Mouse (Mus musculus): ENCODE measurements around the gene Hoxd3. TPM values are rescaled to one million over a fixed set of nuclear protein-coding genes. Genes with fewer than 3 reads are reported as not detected.

The Hoxd3 gene
- polyA plus RNA-seq, 1 experiment, result 5.7 TPM

DNA sequence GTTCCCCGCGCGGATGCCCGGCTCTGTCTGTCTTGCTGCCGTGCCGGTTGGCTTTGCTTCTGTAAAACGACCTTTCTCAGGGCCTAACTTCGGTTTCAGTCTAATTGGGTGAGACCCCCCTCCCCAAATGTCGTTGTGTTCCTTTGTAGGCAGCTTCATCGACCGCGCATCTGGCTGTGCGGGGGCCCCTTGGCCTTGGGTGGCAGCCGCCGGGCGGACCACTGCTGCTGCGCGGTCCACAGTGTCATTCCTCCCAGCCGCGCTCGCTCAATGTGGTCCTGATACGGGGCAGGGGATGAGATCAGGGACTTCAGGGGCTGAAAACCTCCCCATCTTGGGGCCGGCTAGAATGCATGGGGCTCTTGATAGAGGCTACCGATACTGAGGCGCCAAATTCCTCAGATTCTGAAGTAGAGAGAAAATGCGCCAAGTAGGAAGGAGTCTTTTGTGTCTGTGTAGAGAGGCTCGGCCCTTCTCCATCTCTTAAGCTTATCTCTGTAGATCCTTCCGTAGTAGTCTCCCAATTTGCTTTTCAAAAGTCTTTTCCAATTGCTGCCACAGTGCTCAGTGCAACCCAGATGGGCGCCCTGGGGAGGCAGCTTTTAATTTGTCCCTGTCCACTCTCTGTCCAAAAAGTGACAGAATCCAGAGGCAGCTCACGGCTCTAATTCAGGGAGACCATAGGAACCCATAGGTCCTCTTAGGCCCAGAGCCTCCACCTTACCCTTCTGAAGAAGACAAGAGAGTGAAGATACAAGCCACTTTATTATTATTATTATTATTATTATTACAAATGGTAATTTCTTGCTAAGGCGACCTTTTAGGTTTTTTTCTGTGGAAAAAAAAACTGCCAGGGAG, 23.8 kb upstream of the Hoxd3 start:
- Histone ChIP-seq H3K27ac (ENCODE audit: insufficient read depth, low read length) (no peak overlapping the region), H3K4me3 (replicated peaks; ENCODE audit: insufficient read depth, low read depth, low read length) (no peak overlapping the region), H3K27me3 (ENCODE audit: control insufficient read depth, insufficient read depth, low read length) (peaks cover 25% of the 10 kb centered on the region; the same call in 1 of the 2 replicates), H3K4me1 (ENCODE audit: control insufficient read depth, insufficient read depth, low read length) (no peaks in the 10 kb centered on the region)
- 2% methylated on average over 31 of the region's 31 CpGs for WGBS
- TF ChIP-seq POLR2A (IDR thresholded peaks at IDR 0.05; ENCODE audit: borderline replicate concordance, insufficient read depth, low read length), result no peak
- no peak for TF ChIP-seq CTCF (IDR thresholded peaks at IDR 0.05; ENCODE audit: borderline replicate concordance, insufficient read depth, low read depth, low read length)
- DNase-seq, result no peak

GRCm38 (mm10) chr2:74688795-74689573, 22.7 kb upstream of the Hoxd3 start:
- H3K27me3 ChIP-seq (ENCODE audit: control insufficient read depth, insufficient read depth, low read length), result peaks cover 22% of the 10 kb centered on the region; the same call in 1 of the 2 replicates
- WGBS, result 5% methylated on average over 12 of the region's 12 CpGs
- no peaks in the 10 kb centered on the region for H3K4me1 ChIP-seq (ENCODE audit: control insufficient read depth, insufficient read depth, low read length)
- no peak overlapping the region for H3K4me3 ChIP-seq (replicated peaks; ENCODE audit: insufficient read depth, low read depth, low read length)
- no peak for DNase-seq
- H3K27ac ChIP-seq (ENCODE audit: insufficient read depth, low read length), result no peak overlapping the region
- TF ChIP-seq CTCF (IDR thresholded peaks at IDR 0.05; ENCODE audit: borderline replicate concordance, insufficient read depth, low read depth, low read length) (no peak), POLR2A (IDR thresholded peaks at IDR 0.05; ENCODE audit: borderline replicate concordance, insufficient read depth, low read length) (no peak)

DNA sequence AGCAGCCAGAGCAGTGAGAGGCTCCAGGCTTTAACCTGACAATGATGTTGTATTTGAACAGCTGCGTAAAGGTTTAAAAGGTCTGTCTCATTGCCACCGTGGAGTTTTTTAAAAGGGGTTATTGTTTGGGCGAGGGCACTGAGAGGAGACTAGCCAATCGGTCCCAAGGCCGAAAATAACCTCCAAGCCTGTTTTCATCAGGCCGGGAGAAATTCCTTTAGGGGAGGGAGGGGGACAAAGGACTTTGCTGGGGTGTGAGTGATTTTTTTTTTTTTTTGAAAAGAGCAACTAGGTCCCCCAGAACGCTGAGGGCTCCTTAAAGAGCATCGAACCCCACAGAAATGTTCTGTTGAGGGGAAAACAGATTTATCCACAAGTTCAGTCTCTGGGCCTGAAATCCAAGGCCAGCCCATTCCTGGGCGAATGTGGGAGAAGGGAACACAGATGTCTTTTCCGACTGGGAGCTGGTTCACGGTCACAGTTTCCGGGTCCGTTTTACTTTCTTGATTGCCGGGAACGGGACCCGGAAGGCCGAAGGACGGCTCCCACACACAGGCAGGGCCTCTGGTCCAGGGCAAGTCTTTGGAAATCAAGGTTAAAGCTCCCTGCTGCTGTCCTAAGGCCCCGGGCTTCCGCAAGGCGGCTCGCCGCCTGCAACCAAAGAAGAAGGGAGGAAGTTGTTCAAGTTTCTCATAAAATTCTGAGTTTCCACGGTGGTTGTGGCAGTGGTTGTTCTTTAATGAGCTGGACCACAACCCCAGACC, 22.0 kb upstream of the Hoxd3 start:
- WGBS, result 3% methylated on average over 24 of the region's 24 CpGs
- Histone ChIP-seq H3K27me3 (ENCODE audit: control insufficient read depth, insufficient read depth, low read length) (peaks cover 22% of the 10 kb centered on the region; the same call in 1 of the 2 replicates), H3K4me1 (ENCODE audit: control insufficient read depth, insufficient read depth, low read length) (no peaks in the 10 kb centered on the region), H3K4me3 (replicated peaks; ENCODE audit: insufficient read depth, low read depth, low read length) (no peak overlapping the region), H3K27ac (ENCODE audit: insufficient read depth, low read length) (no peak overlapping the region)
- no peak for DNase-seq
- TF ChIP-seq POLR2A (IDR thresholded peaks at IDR 0.05; ENCODE audit: borderline replicate concordance, insufficient read depth, low read length) (no peak), CTCF (IDR thresholded peaks at IDR 0.05; ENCODE audit: borderline replicate concordance, insufficient read depth, low read depth, low read length) (no peak)

DNA sequence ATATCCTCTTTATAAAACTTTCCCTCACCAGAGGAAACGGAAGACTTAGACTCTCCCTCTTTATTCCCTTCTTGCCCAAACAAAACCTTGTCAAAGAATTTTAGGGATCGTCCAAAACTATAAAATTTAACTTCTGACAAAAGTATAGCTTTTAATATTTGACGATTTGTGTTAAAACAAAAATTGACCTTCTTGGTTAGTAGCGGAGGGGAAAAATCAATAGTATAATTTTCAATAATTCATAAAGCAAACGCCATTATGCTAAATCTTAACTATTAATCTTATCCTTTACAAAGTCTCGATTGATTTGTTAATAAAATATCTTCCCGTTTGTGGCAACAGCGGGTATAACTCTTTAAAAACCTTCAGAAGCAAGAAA, 21.4 kb upstream of the Hoxd3 start:
- DNase-seq, result no peak
- 11% methylated on average over 8 of the region's 8 CpGs for WGBS
- TF ChIP-seq POLR2A (IDR thresholded peaks at IDR 0.05; ENCODE audit: borderline replicate concordance, insufficient read depth, low read length) (no peak), CTCF (IDR thresholded peaks at IDR 0.05; ENCODE audit: borderline replicate concordance, insufficient read depth, low read depth, low read length) (no peak)
- H3K27me3 ChIP-seq (ENCODE audit: control insufficient read depth, insufficient read depth, low read length), result peaks cover 22% of the 10 kb centered on the region; the same call in 1 of the 2 replicates
- H3K27ac ChIP-seq (ENCODE audit: insufficient read depth, low read length), result no peak overlapping the region
- no peak overlapping the region for H3K4me3 ChIP-seq (replicated peaks; ENCODE audit: insufficient read depth, low read depth, low read length)
- H3K4me1 ChIP-seq (ENCODE audit: control insufficient read depth, insufficient read depth, low read length), result no peaks in the 10 kb centered on the region

DNA sequence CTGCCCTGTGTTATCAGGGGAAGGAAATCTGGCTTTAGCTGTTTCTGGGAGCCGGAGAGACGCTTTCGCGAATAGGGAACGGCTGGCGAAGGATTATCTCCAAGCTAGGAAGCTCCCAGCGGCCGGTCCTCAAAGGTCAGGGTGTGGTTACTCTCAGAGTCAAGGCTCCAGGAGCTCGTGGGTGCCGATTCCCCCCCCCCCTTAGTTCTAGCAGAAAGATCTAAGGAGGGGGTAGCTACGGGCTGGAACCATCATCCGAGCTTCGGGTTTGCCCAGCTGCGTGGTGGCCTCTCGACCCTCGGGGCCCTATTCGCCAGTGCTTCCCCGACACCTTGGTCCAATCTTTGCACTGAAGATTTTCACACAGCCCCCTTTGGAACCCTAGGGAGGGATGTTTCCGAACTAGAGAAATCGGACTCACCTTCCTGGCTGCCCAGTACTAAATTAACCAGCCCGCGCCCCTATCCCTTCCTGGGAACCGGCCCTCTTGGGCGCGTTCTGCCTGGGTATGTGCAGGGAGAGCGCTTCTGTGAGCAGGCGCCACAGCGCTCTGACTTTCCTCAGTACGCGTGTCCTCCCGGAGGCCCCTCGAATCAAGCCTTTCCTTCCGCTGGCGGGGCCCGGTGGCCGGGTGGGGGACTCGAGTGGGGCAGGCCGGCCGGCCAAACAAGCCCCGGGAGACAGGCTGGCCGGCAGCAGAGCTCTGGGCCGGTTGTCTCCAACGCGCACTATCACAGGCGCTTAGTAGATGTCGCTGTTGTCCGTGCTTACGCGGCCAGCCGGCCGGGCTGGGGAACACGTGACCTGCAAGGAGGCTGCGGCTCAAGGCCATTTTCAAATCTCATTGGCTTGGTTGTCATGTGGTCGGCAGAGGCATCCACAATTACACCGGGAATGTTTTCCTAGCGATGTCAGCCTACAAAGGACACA, 20.4 kb upstream of the Hoxd3 start, which contains the start of gene Hoxd10:
TSS of gene Hoxd10 (plus strand) at position 903 of the 930 bp plus-strand sequence.
- no peak for DNase-seq
- Histone ChIP-seq H3K27ac (ENCODE audit: insufficient read depth, low read length) (no peak within 1 kb of the TSS), H3K27me3 (ENCODE audit: control insufficient read depth, insufficient read depth, low read length) (peaks cover 22% of the 10 kb centered on the region; the same call in 1 of the 2 replicates), H3K4me3 (replicated peaks; ENCODE audit: insufficient read depth, low read depth, low read length) (no peak within 1 kb of the TSS), H3K4me1 (ENCODE audit: control insufficient read depth, insufficient read depth, low read length) (no peaks in the 10 kb centered on the region)
- TF ChIP-seq POLR2A (IDR thresholded peaks at IDR 0.05; ENCODE audit: borderline replicate concordance, insufficient read depth, low read length), result no peak
- TF ChIP-seq CTCF (IDR thresholded peaks at IDR 0.05; ENCODE audit: borderline replicate concordance, insufficient read depth, low read depth, low read length), result no peak
- 2% methylated on average over 56 of the region's 56 CpGs for WGBS

DNA sequence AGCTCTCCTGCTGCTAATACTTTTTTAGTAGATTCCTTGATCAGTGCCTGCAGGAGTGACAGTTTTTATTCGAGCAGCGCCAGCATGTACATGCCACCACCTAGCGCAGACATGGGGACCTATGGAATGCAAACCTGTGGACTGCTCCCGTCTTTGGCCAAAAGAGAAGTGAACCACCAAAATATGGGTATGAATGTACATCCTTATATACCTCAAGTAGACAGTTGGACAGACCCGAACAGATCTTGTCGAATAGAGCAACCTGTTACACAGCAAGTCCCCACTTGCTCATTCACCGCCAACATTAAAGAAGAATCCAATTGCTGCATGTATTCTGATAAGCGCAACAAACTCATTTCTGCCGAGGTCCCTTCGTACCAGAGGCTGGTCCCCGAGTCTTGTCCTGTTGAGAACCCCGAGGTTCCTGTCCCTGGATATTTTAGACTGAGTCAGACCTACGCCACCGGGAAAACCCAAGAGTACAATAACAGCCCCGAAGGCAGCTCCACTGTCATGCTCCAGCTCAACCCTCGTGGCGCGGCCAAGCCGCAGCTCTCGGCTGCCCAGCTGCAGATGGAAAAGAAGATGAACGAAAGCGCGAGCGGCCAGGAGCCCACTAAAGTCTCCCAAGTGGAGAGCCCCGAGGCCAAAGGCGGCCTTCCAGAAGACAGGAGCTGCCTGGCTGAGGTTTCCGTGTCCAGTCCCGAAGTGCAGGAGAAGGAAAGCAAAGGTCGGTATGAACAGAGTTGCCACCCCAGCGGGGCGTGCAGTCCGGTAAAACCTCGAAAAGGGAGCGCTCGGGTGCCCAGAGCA, 19.5 kb upstream of the Hoxd3 start:
- Histone ChIP-seq H3K4me1 (ENCODE audit: control insufficient read depth, insufficient read depth, low read length) (no peaks in the 10 kb centered on the region), H3K27me3 (ENCODE audit: control insufficient read depth, insufficient read depth, low read length) (peaks cover 22% of the 10 kb centered on the region; the same call in 1 of the 2 replicates), H3K4me3 (replicated peaks; ENCODE audit: insufficient read depth, low read depth, low read length) (no peak overlapping the region), H3K27ac (ENCODE audit: insufficient read depth, low read length) (no peak overlapping the region)
- TF ChIP-seq POLR2A (IDR thresholded peaks at IDR 0.05; ENCODE audit: borderline replicate concordance, insufficient read depth, low read length) (no peak), CTCF (IDR thresholded peaks at IDR 0.05; ENCODE audit: borderline replicate concordance, insufficient read depth, low read depth, low read length) (no peak)
- DNase-seq, result no peak
- 6% methylated on average over 35 of the region's 35 CpGs for WGBS

Measured in cerebellum, adult 2 months (tissue).